Mouse (Mus musculus) heart, postnatal 36 days (tissue): ENCODE measurements around the gene Gpn3. TPM values are rescaled to one million over a fixed set of nuclear protein-coding genes. Genes with fewer than 3 reads are reported as not detected.

Experiments used
- DNase-seq, 2 experiments: peaks; one replicate each; pipeline ENCODE4 v3.0.0; 2021 to 2022
- intact Hi-C: fragments of 180-260 bp; cut with DNase I; formaldehyde crosslinking; loops from one replicate; pipeline ENCODE4 v1.15.1; 2025
- total RNA-seq, 2 experiments: library from RNA; stranded (reverse); gene quantifications; 2 replicates each; pipeline ENCODE4 v1.2.3; 2021

Gene Gpn3
- total RNA-seq, 2 experiments from 2014 or later = 26.6 to 30.6 TPM

- intact Hi-C loops = no loop called here
- DNase-seq = peak; percentile 71 to 73
These were observed 7.9 kb downstream of the Gpn3 start for GRCm38 (mm10) chr5:122379374-122380155.

- DNase-seq = no peak
- intact Hi-C loops = loop anchor here (5.0 kb wide), 1 partner anchor 123 kb away; no protein-coding TSS in a partner anchor
These were observed 18.3 kb downstream of the Gpn3 start for GRCm38 (mm10) chr5:122390006-122390405.

- intact Hi-C loops = loop anchor here (5.0 kb wide), 1 partner anchor 123 kb away; no protein-coding TSS in a partner anchor
- no peak for DNase-seq
These were observed 19.0 kb downstream of the Gpn3 start for GRCm38 (mm10) chr5:122390671-122391070.

GRCm38 (mm10) chr5:122391178-122391785, 19.6 kb downstream of the Gpn3 start:
- no peak for DNase-seq
- intact Hi-C loops = loop anchor here (5.0 kb wide), 1 partner anchor 124 kb away; no protein-coding TSS in a partner anchor

GRCm38 (mm10) chr5:122391786-122392180, 20.1 kb downstream of the Gpn3 start, which contains the start of gene Arpc3:
Gene Arpc3 (plus strand): TSS chr5:122391878.
- intact Hi-C loops = loop anchor here (5.0 kb wide), 1 partner anchor 124 kb away; no protein-coding TSS in a partner anchor

GRCm38 (mm10) chr5:122392227-122393004, 20.7 kb downstream of the Gpn3 start:
- intact Hi-C loops = loop anchor here (5.0 kb wide), 1 partner anchor 125 kb away; no protein-coding TSS in a partner anchor
- DNase-seq = peak; percentile 43 to 46

More at GRCm38 (mm10) chr5:122391786-122392180, 20.1 kb downstream of the Gpn3 start, which contains the start of gene Arpc3:
- DNase-seq = peak; percentile 94

- intact Hi-C loops = loop anchor here (5.0 kb wide), 1 partner anchor 127 kb away; no protein-coding TSS in a partner anchor
- DNase-seq = peak; percentile 67 to 83
These were observed 22.2 kb downstream of the Gpn3 start for GRCm38 (mm10) chr5:122393887-122394286.

- DNase-seq = peak; percentile 49 to 51
- intact Hi-C loops = no loop called here
These were observed 25.1 kb downstream of the Gpn3 start for GRCm38 (mm10) chr5:122396791-122397190.

- intact Hi-C loops = no loop called here
- no peak for DNase-seq
These were observed 25.8 kb downstream of the Gpn3 start for GRCm38 (mm10) chr5:122397495-122397894.

- intact Hi-C loops = loop anchor here (2.0 to 5.0 kb wide), 2 partner anchors 27 to 327 kb away; partner anchors contain the start of gene Fam216a
- no peak for DNase-seq
These were observed 28.2 kb downstream of the Gpn3 start for GRCm38 (mm10) chr5:122399871-122400270.

GRCm38 (mm10) chr5:122400628-122401302, 29.1 kb downstream of the Gpn3 start:
- peak; percentile 73 to 75 for DNase-seq
- intact Hi-C loops = loop anchor here (1.0 to 5.0 kb wide), 2 partner anchors 227 to 327 kb away; no protein-coding TSS in a partner anchor

GRCm38 (mm10) chr5:122401303-122401640, 29.6 kb downstream of the Gpn3 start:
- intact Hi-C loops = loop anchor here (1.0 to 5.0 kb wide), 2 partner anchors 226 to 326 kb away; no protein-coding TSS in a partner anchor
- peak; percentile 84 for DNase-seq

GRCm38 (mm10) chr5:122402160-122402559, 30.5 kb downstream of the Gpn3 start:
- intact Hi-C loops = loop anchor here (2.0 to 5.0 kb wide), 2 partner anchors 21 to 325 kb away; no protein-coding TSS in a partner anchor

GRCm38 (mm10) chr5:122402772-122403171, 31.1 kb downstream of the Gpn3 start:
- intact Hi-C loops = loop anchor here (2.0 to 5.0 kb wide), 2 partner anchors 20 to 325 kb away; no protein-coding TSS in a partner anchor
- DNase-seq = peak; percentile 70 to 77

More at GRCm38 (mm10) chr5:122402160-122402559, 30.5 kb downstream of the Gpn3 start:
- no peak for DNase-seq

- intact Hi-C loops = loop anchor here (2.0 to 5.0 kb wide), 2 partner anchors 19 to 324 kb away; no protein-coding TSS in a partner anchor
These were observed 31.7 kb downstream of the Gpn3 start for GRCm38 (mm10) chr5:122403362-122403761.

GRCm38 (mm10) chr5:122405537-122405936, 33.9 kb downstream of the Gpn3 start:
- DNase-seq = no peak
- intact Hi-C loops = no loop called here

More at GRCm38 (mm10) chr5:122403362-122403761, 31.7 kb downstream of the Gpn3 start:
- no peak for DNase-seq

- intact Hi-C loops = no loop called here
- no peak for DNase-seq
These were observed 38.3 kb downstream of the Gpn3 start for GRCm38 (mm10) chr5:122409692-122410645.

- no peak for DNase-seq
These were observed 40.2 kb downstream of the Gpn3 start for GRCm38 (mm10) chr5:122411892-122412291.

More at GRCm38 (mm10) chr5:122411892-122412291, 40.2 kb downstream of the Gpn3 start:
- intact Hi-C loops = no loop called here
